Mouse (Mus musculus) olfactory bulb, adult 2 months (tissue): ENCODE results near the gene Catsper1.

Source experiments
- CTCF ChIP-seq: fragments of 200-500 bp; IDR thresholded peaks from 2 replicates; pipeline ENCODE4 v1.5.1; 2012; ENCODE audit warnings: low read depth, mild to moderate bottlenecking, low read length, moderate library complexity; ENCODE audit not compliant: insufficient read depth
- POLR2A ChIP-seq: fragments of 200-500 bp; IDR thresholded peaks from 2 replicates; pipeline ENCODE4 v1.6.1; 2012; ENCODE audit warnings: mild to moderate bottlenecking, low read depth, low read length, moderate library complexity; ENCODE audit not compliant: insufficient read depth

GRCm38 (mm10) chr19:5389647-5390046 lies 54.1 kb downstream of the Catsper1 start:
- TF ChIP-seq CTCF (no peak), POLR2A (no peak)
